In the genomic region with DNA sequence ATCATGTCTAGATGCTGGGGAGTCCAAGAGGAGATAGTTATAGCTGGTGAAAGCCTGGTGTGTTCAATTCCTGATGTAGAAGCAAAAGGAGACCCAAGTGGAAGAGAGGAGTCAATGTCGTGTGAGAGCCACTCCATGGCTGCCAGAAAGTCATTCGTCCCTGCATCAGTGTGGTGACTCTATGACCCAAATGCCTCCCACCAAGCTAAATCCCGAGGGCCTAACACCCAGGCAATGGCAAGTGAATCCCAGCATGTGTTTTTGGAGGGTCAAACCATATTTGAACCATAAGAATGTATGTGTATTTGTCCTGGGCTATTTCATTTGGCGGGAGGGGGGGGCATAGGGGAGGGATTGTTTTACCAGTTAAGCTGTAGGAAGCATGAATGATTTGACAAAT, we compare ENCODE assay signal across 17 mouse cellular contexts.
A peak's percentile ranks its signal among the peaks of the same experiment; 100 is the strongest.
DNase-seq lines count a peak whose midpoint lies in the region.
"Had no signal": no experiment of that assay in that cellular context is flagged by ENCODE, and none has a peak within 500 bp of the region (broad histone marks: within the 10 kb centered on the region; RNA-seq: fewer than 3 reads in every experiment).

No protein-coding gene starts in this region.

- H3K4me1 ChIP-seq in heart, embryonic 10.5 days: peaks cover 10% of the 10 kb centered on the region

- 81% methylated on average over 4 of the region's 4 CpGs for WGBS in heart, embryonic 10.5 days

- peak; percentile 79 for DNase-seq in heart, adult 11 months
- no peak for DNase-seq in heart, postnatal 25 days (ENCODE audit: low spot score)
- peak; percentile 66 for DNase-seq in heart, embryonic 10.5 days (ENCODE audit: low spot score)
- DNase-seq in heart, adult 9 months (ENCODE audit: low spot score in 2 of 2): no peak
- DNase-seq: adrenal gland, adult 2 months; adrenal gland, adult 8-10 months; adrenal gland, postnatal 10 days; adrenal gland, postnatal 14 days; adrenal gland, postnatal 25 days; adrenal gland, postnatal 36 days; B cell, adult 2 months; cerebellum, adult 11 months; cerebellum, adult 11-12 months; cerebellum, adult 18-20 months had no signal

- no peaks in the 10 kb centered on the region for H3K36me3 ChIP-seq in heart, embryonic 10.5 days
- H3K36me3 ChIP-seq: G1E had no signal

- H3K27me3 ChIP-seq in heart, embryonic 10.5 days (ENCODE audit: insufficient read depth, poor library complexity, severe bottlenecking): no peaks in the 10 kb centered on the region
- H3K27me3 ChIP-seq: CH12.LX, Patski had no signal

- intact Hi-C loops in heart, postnatal 25 days (cut with DNase I): no loop called here

- H3K9me3 ChIP-seq in heart, embryonic 10.5 days: no peaks in the 10 kb centered on the region
- H3K9me3 ChIP-seq: G1E had no signal

- H3K27ac ChIP-seq in heart, embryonic 10.5 days: no peak overlapping the region

- no peak overlapping the region for H3K4me3 ChIP-seq in heart, embryonic 10.5 days

Comparison
In these comparisons a context has a peak if more than half of its experiments do, and no peak if none do; other contexts are left out.
1. DNase-seq: peak in heart, adult 11 months (single experiment) and heart, embryonic 10.5 days (single experiment); none in heart, postnatal 25 days (single experiment) and heart, adult 9 months (0 of 2).